Mouse (Mus musculus) hindbrain, embryonic 16.5 days (tissue): ENCODE measurements around the gene Gm8206. TPM values are rescaled to one million over a fixed set of nuclear protein-coding genes. Genes with fewer than 3 reads are reported as not detected.
A peak's percentile ranks its signal among the peaks of the same experiment; 100 is the strongest.
"Not testable (repeated sequence)": the region's sequence is repeated elsewhere in the genome, so short reads cannot be mapped to it uniquely, and the experiment has no call there.

Source experiments
- ATAC-seq: fragments of 200-750 bp; cut with Nextera tagmentation; 2 replicates; pipeline ENCODE4 v1.8.0; 2017; ENCODE audit warnings: moderate TSS enrichment, moderate library complexity
- H3K27ac ChIP-seq: fragments of 300-500 bp; sonication (generic); 2 replicates; pipeline ENCODE4 v1.5.1; 2014; ENCODE audit warnings: low read depth, mild to moderate bottlenecking, control low read depth, low read length, moderate library complexity
- H3K27me3 ChIP-seq: fragments of 300-500 bp; sonication (generic); replicated peaks from 2 replicates; pipeline ENCODE4 v1.6.1; 2014; ENCODE audit warnings: low read length; ENCODE audit not compliant: control insufficient read depth, insufficient read depth
- H3K36me3 ChIP-seq: fragments of 300-500 bp; sonication (generic); 2 replicates; pipeline ENCODE4 v1.6.1; 2014; ENCODE audit warnings: mild to moderate bottlenecking, low read length, moderate library complexity, mixed read lengths; ENCODE audit not compliant: control insufficient read depth, insufficient read depth
- H3K4me1 ChIP-seq: fragments of 300-500 bp; sonication (generic); 2 replicates; pipeline ENCODE4 v1.6.1; 2014; ENCODE audit warnings: low read depth, low read length; ENCODE audit not compliant: control insufficient read depth, insufficient read depth
- H3K4me2 ChIP-seq: fragments of 300-500 bp; sonication (generic); 2 replicates; pipeline ENCODE4 v1.6.1; 2014; ENCODE audit warnings: mild to moderate bottlenecking, low read length, control low read depth, moderate library complexity
- H3K4me3 ChIP-seq: fragments of 300-500 bp; sonication (generic); 2 replicates; pipeline ENCODE4 v1.5.1; 2014; ENCODE audit warnings: mild to moderate bottlenecking, low read length, control low read depth, moderate library complexity
- H3K9ac ChIP-seq: fragments of 300-500 bp; sonication (generic); 2 replicates; pipeline ENCODE4 v1.6.1; 2014; ENCODE audit warnings: low read depth, mild to moderate bottlenecking, control low read depth, low read length, moderate library complexity
- H3K9me3 ChIP-seq: fragments of 300-500 bp; sonication (generic); 2 replicates; pipeline ENCODE4 v1.6.1; 2014; ENCODE audit warnings: mild to moderate bottlenecking, low read length, moderate library complexity; ENCODE audit not compliant: control insufficient read depth
- WGBS: fragments of 180-500 bp; shearing (Covaris S2); extraction: QIAGEN DNeasy Blood & Tissue Kit; methylation state at CpG from one replicate; pipeline ENCODE4 v1.1.7; 2014; 5-methylcytosine and 5-hydroxymethylcytosine counted together
- polyA plus RNA-seq: library from polyadenylated mRNA; unstranded; fragments of >200 nt; fragmentation: Nextera tagmentation; extraction: Ambion mirVana; gene quantifications from 2 replicates; pipeline ENCODE4 v1.2.1, GENCODE M21; 2015

The Gm8206 gene
- polyA plus RNA-seq, result 6.1 and 9.0 TPM in 2 replicates

- not testable (repeated sequence) for H3K9ac ChIP-seq, H3K4me3 ChIP-seq, H3K4me1 ChIP-seq, H3K27me3 ChIP-seq, H3K9me3 ChIP-seq, H3K36me3 ChIP-seq, H3K27ac ChIP-seq, ATAC-seq, H3K4me2 ChIP-seq
- 83% methylated on average over 2 of the region's 3 CpGs for WGBS
Observed at GRCm38 (mm10) chr14:6093842-6094241, at the start of gene Gm8206. Gm8206 (minus strand) TSS chr14:6093942.

- H3K36me3 ChIP-seq, H3K4me3 ChIP-seq, H3K27ac ChIP-seq, H3K4me1 ChIP-seq, H3K9ac ChIP-seq, H3K4me2 ChIP-seq, H3K27me3 ChIP-seq, ATAC-seq, H3K9me3 ChIP-seq: not testable (repeated sequence)
- WGBS, result no CpG with 5 or more reads among the region's 1 CpGs
Observed at GRCm38 (mm10) chr14:6125707-6126106, 32.0 kb upstream of the Gm8206 start, which contains the start of gene Gm3476. Gm3476 (minus strand) TSS chr14:6125807.

DNA sequence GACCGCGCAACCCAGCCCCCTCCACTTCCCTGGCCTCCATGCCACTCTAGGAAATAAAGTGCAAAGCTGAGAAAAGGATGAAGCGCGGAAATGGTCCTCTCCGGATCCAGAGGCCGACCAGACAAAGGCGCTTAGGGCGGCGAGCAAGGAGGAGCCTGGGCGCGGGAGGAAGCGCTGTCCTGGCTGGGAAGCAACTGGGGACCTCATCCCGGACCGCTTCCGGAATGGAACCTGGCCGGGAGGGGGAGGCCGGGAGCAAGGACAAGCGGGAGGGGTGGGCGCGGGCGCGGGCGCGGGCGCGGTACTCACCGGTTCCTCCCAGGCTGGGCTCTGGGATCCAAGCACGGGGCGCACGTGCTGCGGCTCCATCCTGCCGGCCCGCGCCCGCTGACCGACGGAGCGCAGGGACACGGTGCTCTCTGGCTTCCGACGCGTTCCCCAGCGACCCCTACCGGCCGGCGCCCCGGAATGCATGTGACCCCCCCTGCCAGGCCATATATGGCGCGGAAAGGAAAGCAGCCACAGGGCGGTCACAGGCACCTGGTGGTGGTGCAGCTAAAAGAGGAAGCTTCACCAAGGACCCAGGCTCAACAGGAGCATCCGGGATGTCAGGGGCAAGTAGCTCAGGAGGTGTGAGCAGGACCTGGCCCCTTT is 14.7 kb upstream of the Gm8206 start, which contains the start of gene Gm3468:
TSS of gene Gm3468 (minus strand) at position 394 of the 654 bp plus-strand sequence.
- H3K9ac ChIP-seq, result peak within 1 kb of the TSS; percentile 50
- H3K4me1 ChIP-seq, H3K27ac ChIP-seq, H3K36me3 ChIP-seq, H3K9me3 ChIP-seq, H3K27me3 ChIP-seq: not testable (repeated sequence)
- peak within 1 kb of the TSS; percentile 50 for H3K4me2 ChIP-seq
- peak; percentile 93 for ATAC-seq
- H3K4me3 ChIP-seq, result peak within 1 kb of the TSS; percentile 41
- 0% methylated on average over 33 of the region's 51 CpGs for WGBS

- H3K4me1 ChIP-seq, H3K36me3 ChIP-seq, H3K9ac ChIP-seq, ATAC-seq, H3K9me3 ChIP-seq, H3K27ac ChIP-seq, H3K27me3 ChIP-seq: not testable (repeated sequence)
- H3K4me2 ChIP-seq, result peak overlapping the region; percentile 50
- WGBS, result 14% methylated on average over 8 of the region's 9 CpGs
- peak overlapping the region; percentile 41 for H3K4me3 ChIP-seq
Observed at GRCm38 (mm10) chr14:6107500-6107899, 13.8 kb upstream of the Gm8206 start.

DNA sequence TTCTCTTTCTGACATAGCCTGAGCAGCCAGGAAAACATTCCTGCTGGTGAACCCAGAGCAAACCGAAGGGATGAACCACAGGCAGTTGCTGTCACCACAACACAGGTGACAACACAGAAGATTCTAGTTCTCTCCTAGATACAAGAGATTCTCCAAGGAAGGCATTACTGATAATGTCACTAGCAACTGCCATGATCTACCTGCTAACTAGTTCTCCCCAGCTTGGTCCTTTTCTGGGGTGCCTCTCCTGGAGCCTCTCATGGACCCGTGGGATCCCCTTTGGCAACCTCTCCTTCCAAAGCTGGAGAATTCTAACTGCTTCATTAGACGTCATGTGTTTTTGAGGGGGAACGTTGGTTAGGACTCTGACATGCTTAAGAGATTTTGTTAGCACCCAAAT is 35.6 kb downstream of the Gm8206 start, which contains the start of gene Gm6337:
TSS of gene Gm6337 (minus strand) at position 101 of the 400 bp plus-strand sequence.
- H3K4me1 ChIP-seq, H3K27ac ChIP-seq, H3K9ac ChIP-seq, H3K27me3 ChIP-seq, ATAC-seq, H3K4me2 ChIP-seq, H3K4me3 ChIP-seq, H3K36me3 ChIP-seq, H3K9me3 ChIP-seq: not testable (repeated sequence)
- 75% methylated on average over 2 of the region's 4 CpGs for WGBS

GRCm38 (mm10) chr14:5987136-5987535 is 106.6 kb downstream of the Gm8206 start:
- not testable (repeated sequence) for ATAC-seq

GRCm38 (mm10) chr14:5979037-5979436 is 114.7 kb downstream of the Gm8206 start, which contains the start of gene Gm3453:
Gm3453 (minus strand) TSS chr14:5979137.
- not testable (repeated sequence) for H3K4me1 ChIP-seq, H3K4me2 ChIP-seq, H3K9ac ChIP-seq, H3K36me3 ChIP-seq, H3K27ac ChIP-seq, H3K4me3 ChIP-seq, H3K9me3 ChIP-seq, H3K27me3 ChIP-seq, ATAC-seq
- 70% methylated on average over 2 of the region's 2 CpGs for WGBS

More at GRCm38 (mm10) chr14:5987136-5987535, 106.6 kb downstream of the Gm8206 start:
- not testable (repeated sequence) for H3K4me2 ChIP-seq, H3K27me3 ChIP-seq, H3K36me3 ChIP-seq, H3K9me3 ChIP-seq, H3K27ac ChIP-seq, H3K4me1 ChIP-seq, H3K4me3 ChIP-seq, H3K9ac ChIP-seq
- 80% methylated on average over 3 of the region's 7 CpGs for WGBS

Other genes with a start within 250 kb of the Gm8206 start
- gene Gm8237, start 213.6 kb downstream of the Gm8206 start, polyA plus RNA-seq, result 1.7 and 2.3 TPM in 2 replicates
- gene Gm3248, start 132.2 kb downstream of the Gm8206 start, polyA plus RNA-seq, result 4.1 and 5.5 TPM in 2 replicates
- gene Gm3453, start 114.8 kb downstream of the Gm8206 start, polyA plus RNA-seq, result not detected in 2 replicates
- gene Gm6337, start 35.7 kb downstream of the Gm8206 start, polyA plus RNA-seq, result 0.16 TPM in 1 of 2 replicates, not detected in the other
- gene Gm3468, start 14.7 kb upstream of the Gm8206 start, polyA plus RNA-seq, result 4.9 and 5.1 TPM in 2 replicates
- not detected in 2 replicates for gene Gm3476, start 31.9 kb upstream of the Gm8206 start, polyA plus RNA-seq
- gene Gm21560, start 125.3 kb upstream of the Gm8206 start, polyA plus RNA-seq, result not detected in 2 replicates
- gene Gm3411, start 193.3 kb upstream of the Gm8206 start, polyA plus RNA-seq, result 10.7 and 10.8 TPM in 2 replicates
- not detected in 2 replicates for gene Gm21103, start 210.9 kb upstream of the Gm8206 start, polyA plus RNA-seq
- gene Gm3618, start 249.7 kb upstream of the Gm8206 start, polyA plus RNA-seq, result not detected in 2 replicates